Mouse (Mus musculus) liver, postnatal 0 days (tissue): ENCODE measurements around the gene Rabgap1l.

ENCODE experiments used
- CTCF ChIP-seq: sonication (generic); IDR thresholded peaks from 2 replicates; pipeline ENCODE4 v1.5.1; 2016; ENCODE audit warnings: antibody characterized with exemption, low read depth
- EP300 ChIP-seq: IDR thresholded peaks from 2 replicates; pipeline ENCODE4 v1.6.1; 2016; ENCODE audit warnings: antibody characterized with exemption, low read depth, mild to moderate bottlenecking

DNA sequence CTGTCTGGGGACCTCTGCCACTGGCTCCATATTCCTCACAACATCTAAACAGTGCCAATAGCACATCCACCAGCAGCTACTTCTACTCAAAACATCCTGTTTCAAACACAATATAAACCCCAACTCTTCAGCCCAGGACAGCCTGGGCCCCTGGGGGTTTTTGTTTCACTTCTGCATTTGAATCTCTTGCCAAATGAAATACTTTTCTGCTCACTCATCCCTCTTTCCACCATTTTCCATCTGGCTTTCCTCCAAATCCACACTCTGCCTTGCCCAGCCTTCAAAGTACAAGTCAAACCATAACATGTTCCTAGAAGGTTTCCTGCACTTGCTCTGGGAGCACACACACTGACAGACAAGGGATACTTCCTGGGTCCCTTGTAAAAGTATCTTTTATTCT is 559.1 kb downstream of the Rabgap1l start:
- TF ChIP-seq CTCF (no peak), EP300 (no peak)
